In genomic region chr7:129312521-129312920, GRCm38 (mm10) we compare ENCODE assay signal across 37 mouse cellular contexts. TPM values are rescaled to one million over a fixed set of nuclear protein-coding genes. Genes with fewer than 3 reads are reported as not detected.
"Had no signal": no experiment of that assay in that cellular context is flagged by ENCODE, and none has a peak within 500 bp of the region (broad histone marks: within the 10 kb centered on the region; RNA-seq: fewer than 3 reads in every experiment).

No protein-coding gene starts in this region.

- H3K36me3 ChIP-seq: heart, embryonic 13.5 days; heart, embryonic 15.5 days; hindbrain, embryonic 10.5 days; hindbrain, embryonic 12.5 days; hindbrain, embryonic 13.5 days; hindbrain, embryonic 15.5 days; intestine, embryonic 15.5 days; kidney, embryonic 15.5 days had no signal

- ATAC-seq: hindbrain, embryonic 16.5 days; hindbrain, postnatal 0 days; inflammation-experienced regulatory T-cells, adult 6 months; intestine, embryonic 15.5 days; intestine, embryonic 16.5 days; intestine, postnatal 0 days had no signal

- DNase-seq: heart, postnatal 10 days; heart, postnatal 14 days; heart, postnatal 36 days; heart, postnatal 4 days; kidney, adult 11 months; kidney, adult 18-20 months; kidney, adult 2 months; kidney, adult 8-10 months; kidney, adult 9 months; kidney, postnatal 10 days; kidney, postnatal 14 days; kidney, postnatal 25 days; kidney, postnatal 36 days; kidney, postnatal 4 days; layer of hippocampus, adult 9-11 months; layer of hippocampus, postnatal 36 days had no signal

- H3K4me1 ChIP-seq: heart, embryonic 15.5 days; hindbrain, embryonic 15.5 days had no signal

- H3K9me3 ChIP-seq: heart, embryonic 13.5 days; heart, embryonic 15.5 days; hindbrain, embryonic 10.5 days; hindbrain, embryonic 12.5 days; hindbrain, embryonic 13.5 days; hindbrain, embryonic 15.5 days; intestine, embryonic 15.5 days; kidney, embryonic 15.5 days had no signal

- H3K9ac ChIP-seq: heart, embryonic 13.5 days; heart, embryonic 15.5 days; hindbrain, embryonic 12.5 days; hindbrain, embryonic 13.5 days; hindbrain, embryonic 14.5 days; hindbrain, embryonic 15.5 days; intestine, embryonic 15.5 days; kidney, embryonic 15.5 days had no signal

- H3K27ac ChIP-seq: heart, embryonic 13.5 days; heart, embryonic 15.5 days; hindbrain, embryonic 10.5 days; hindbrain, embryonic 12.5 days; hindbrain, embryonic 13.5 days; hindbrain, embryonic 14.5 days; hindbrain, embryonic 15.5 days; hindbrain, postnatal 0 days; intestine, embryonic 15.5 days; kidney, embryonic 15.5 days; kidney, postnatal 0 days; layer of hippocampus, adult 2 months; left cerebral cortex, adult 2 months had no signal

- H3K4me2 ChIP-seq: heart, embryonic 11.5 days; heart, embryonic 13.5 days; heart, embryonic 15.5 days; hindbrain, embryonic 12.5 days; hindbrain, embryonic 13.5 days; hindbrain, embryonic 14.5 days; hindbrain, embryonic 15.5 days; intestine, embryonic 15.5 days; kidney, embryonic 15.5 days had no signal

- H3K4me3 ChIP-seq: heart, embryonic 13.5 days; heart, embryonic 15.5 days; hindbrain, embryonic 10.5 days; hindbrain, embryonic 12.5 days; hindbrain, embryonic 13.5 days; hindbrain, embryonic 15.5 days; intestine, embryonic 15.5 days; kidney, embryonic 15.5 days; layer of hippocampus, adult 2 months; left cerebral cortex, adult 2 months had no signal

- H3K27me3 ChIP-seq: heart, embryonic 13.5 days; heart, embryonic 15.5 days; hindbrain, embryonic 12.5 days; hindbrain, embryonic 13.5 days; hindbrain, embryonic 15.5 days; intestine, embryonic 15.5 days; kidney, embryonic 15.5 days had no signal

RNA-seq across cellular contexts. Expression of gene Plpp4, which starts 55.7 kb away (rescaled TPM):
- total RNA-seq: heart, postnatal 14 days; heart, postnatal 25 days; heart, postnatal 36 days; heart, postnatal 4 days; hematopoietic stem cell, adult 5-6 weeks had no signal
- polyA plus RNA-seq: heart, postnatal 0 days; inflammation-experienced regulatory T-cells, adult 6 months had no signal
